Mouse (Mus musculus) fibroblast of lung, adult 2 months (primary cell): ENCODE data around the gene Cfap46.

Experiments
- DNase-seq: peaks from one replicate; pipeline ENCODE4 v3.0.0-alpha.2; 2011; ENCODE audit warnings: low read depth

The Cfap46 gene

GRCm38 (mm10) chr7:139579261-139579905, 104.2 kb downstream of the Cfap46 start:
- DNase-seq = no peak

- no peak for DNase-seq
Measured at GRCm38 (mm10) chr7:139576064-139576686, 107.4 kb downstream of the Cfap46 start.

GRCm38 (mm10) chr7:139572665-139573064, 111.0 kb downstream of the Cfap46 start:
- DNase-seq = no peak

GRCm38 (mm10) chr7:139570788-139571187, 112.8 kb downstream of the Cfap46 start:
- DNase-seq = no peak

- DNase-seq = no peak
Measured at GRCm38 (mm10) chr7:139566533-139566932, 117.1 kb downstream of the Cfap46 start.

GRCm38 (mm10) chr7:139565998-139566397, 117.6 kb downstream of the Cfap46 start:
- DNase-seq = no peak

GRCm38 (mm10) chr7:139564161-139564560, 119.5 kb downstream of the Cfap46 start:
- no peak for DNase-seq

GRCm38 (mm10) chr7:139563425-139563824, 120.2 kb downstream of the Cfap46 start:
- no peak for DNase-seq

- no peak for DNase-seq
Measured at GRCm38 (mm10) chr7:139559659-139560058, 124.0 kb downstream of the Cfap46 start.

- DNase-seq = no peak
Measured at GRCm38 (mm10) chr7:139556746-139557526, 126.7 kb downstream of the Cfap46 start.

GRCm38 (mm10) chr7:139556331-139556730, 127.3 kb downstream of the Cfap46 start:
- DNase-seq = no peak

- no peak for DNase-seq
Measured at GRCm38 (mm10) chr7:139551519-139551918, 132.1 kb downstream of the Cfap46 start.
